Mouse (Mus musculus): ENCODE measurements around the gene Afap1l2. TPM values are rescaled to one million over a fixed set of nuclear protein-coding genes. Genes with fewer than 3 reads are reported as not detected.

Afap1l2 gene
- polyA plus RNA-seq, 1 experiment = 17.3 TPM

GRCm38 (mm10) chr19:57049592-57050090 is 41.6 kb upstream of the Afap1l2 start:
- H3K27me3 ChIP-seq (ENCODE audit: control insufficient read depth, insufficient read depth, low read length, poor library complexity, severe bottlenecking) = no peaks in the 10 kb centered on the region
- TF ChIP-seq EP300 (IDR thresholded peaks at IDR 0.05; ENCODE audit: insufficient read depth, low read depth, low read length) = no peak
- no peak for TF ChIP-seq POLR2A (IDR thresholded peaks at IDR 0.05; ENCODE audit: insufficient read depth, low read length)
- TF ChIP-seq CTCF (IDR thresholded peaks at IDR 0.05; ENCODE audit: low read depth, low read length) = no peak
- no peaks in the 10 kb centered on the region for H3K9me3 ChIP-seq (replicated peaks; ENCODE audit: control insufficient read depth, insufficient read depth, low read length, poor library complexity, severe bottlenecking)
- H3K9ac ChIP-seq (ENCODE audit: low read depth, poor library complexity, severe bottlenecking) = no peak overlapping the region
- no peak overlapping the region for H3K27ac ChIP-seq (ENCODE audit: insufficient read depth, low read length)
- H3K4me3 ChIP-seq (ENCODE audit: low read depth, low read length) = no peak overlapping the region
- H3K36me3 ChIP-seq (ENCODE audit: control insufficient read depth, insufficient read depth, low read length, poor library complexity, severe bottlenecking) = no peaks in the 10 kb centered on the region
- no peaks in the 10 kb centered on the region for H3K4me1 ChIP-seq (ENCODE audit: control insufficient read depth, insufficient read depth, low read length)

DNA sequence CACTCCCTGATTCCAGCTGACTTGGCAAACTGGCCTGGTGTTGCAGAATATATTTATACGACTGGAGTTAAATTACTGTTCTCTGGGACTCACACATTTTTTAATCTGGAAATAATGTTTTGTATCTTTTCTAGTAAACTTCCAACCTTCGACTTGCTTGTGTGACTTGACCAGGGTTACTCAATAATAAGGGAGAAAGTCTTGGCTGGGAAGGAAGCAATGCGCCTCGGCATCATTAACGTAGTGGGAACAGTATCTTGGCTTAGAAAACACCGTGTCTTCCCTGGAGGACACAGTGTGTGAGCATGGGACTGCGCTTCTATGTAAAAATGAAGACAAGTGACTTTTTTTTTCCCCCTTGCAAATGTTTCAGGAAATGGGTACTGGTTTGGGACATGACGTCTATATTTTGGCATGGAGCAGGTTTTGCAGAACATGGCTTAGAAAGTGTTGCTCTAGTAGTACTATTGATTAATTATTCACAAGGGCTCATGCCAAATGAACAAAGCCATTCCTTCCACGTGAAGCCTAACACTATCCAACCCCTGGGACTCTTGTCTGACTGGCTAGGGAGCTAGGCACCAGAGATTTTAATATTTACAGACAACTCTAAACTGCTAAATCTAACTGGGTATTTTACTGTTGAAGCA is 39.8 kb upstream of the Afap1l2 start:
- Histone ChIP-seq H3K36me3 (ENCODE audit: control insufficient read depth, insufficient read depth, low read length, poor library complexity, severe bottlenecking) (no peaks in the 10 kb centered on the region), H3K4me3 (ENCODE audit: low read depth, low read length) (no peak overlapping the region), H3K9ac (ENCODE audit: low read depth, poor library complexity, severe bottlenecking) (no peak overlapping the region), H3K27ac (ENCODE audit: insufficient read depth, low read length) (no peak overlapping the region), H3K4me1 (ENCODE audit: control insufficient read depth, insufficient read depth, low read length) (no peaks in the 10 kb centered on the region), H3K27me3 (ENCODE audit: control insufficient read depth, insufficient read depth, low read length, poor library complexity, severe bottlenecking) (no peaks in the 10 kb centered on the region), H3K9me3 (replicated peaks; ENCODE audit: control insufficient read depth, insufficient read depth, low read length, poor library complexity, severe bottlenecking) (no peaks in the 10 kb centered on the region)
- TF ChIP-seq CTCF (IDR thresholded peaks at IDR 0.05; ENCODE audit: low read depth, low read length) = no peak
- no peak for TF ChIP-seq EP300 (IDR thresholded peaks at IDR 0.05; ENCODE audit: insufficient read depth, low read depth, low read length)
- no peak for TF ChIP-seq POLR2A (IDR thresholded peaks at IDR 0.05; ENCODE audit: insufficient read depth, low read length)

GRCm38 (mm10) chr19:57039258-57039657 is 31.2 kb upstream of the Afap1l2 start:
- no peak overlapping the region for H3K4me3 ChIP-seq (ENCODE audit: low read depth, low read length)
- H3K36me3 ChIP-seq (ENCODE audit: control insufficient read depth, insufficient read depth, low read length, poor library complexity, severe bottlenecking) = no peaks in the 10 kb centered on the region
- no peaks in the 10 kb centered on the region for H3K27me3 ChIP-seq (ENCODE audit: control insufficient read depth, insufficient read depth, low read length, poor library complexity, severe bottlenecking)
- H3K9me3 ChIP-seq (replicated peaks; ENCODE audit: control insufficient read depth, insufficient read depth, low read length, poor library complexity, severe bottlenecking) = no peaks in the 10 kb centered on the region
- TF ChIP-seq CTCF (IDR thresholded peaks at IDR 0.05; ENCODE audit: low read depth, low read length) (peak; percentile 32), EP300 (IDR thresholded peaks at IDR 0.05; ENCODE audit: insufficient read depth, low read depth, low read length) (no peak), POLR2A (IDR thresholded peaks at IDR 0.05; ENCODE audit: insufficient read depth, low read length) (no peak)
- H3K4me1 ChIP-seq (ENCODE audit: control insufficient read depth, insufficient read depth, low read length) = no peaks in the 10 kb centered on the region
- H3K27ac ChIP-seq (ENCODE audit: insufficient read depth, low read length) = no peak overlapping the region
- H3K9ac ChIP-seq (ENCODE audit: low read depth, poor library complexity, severe bottlenecking) = no peak overlapping the region

DNA sequence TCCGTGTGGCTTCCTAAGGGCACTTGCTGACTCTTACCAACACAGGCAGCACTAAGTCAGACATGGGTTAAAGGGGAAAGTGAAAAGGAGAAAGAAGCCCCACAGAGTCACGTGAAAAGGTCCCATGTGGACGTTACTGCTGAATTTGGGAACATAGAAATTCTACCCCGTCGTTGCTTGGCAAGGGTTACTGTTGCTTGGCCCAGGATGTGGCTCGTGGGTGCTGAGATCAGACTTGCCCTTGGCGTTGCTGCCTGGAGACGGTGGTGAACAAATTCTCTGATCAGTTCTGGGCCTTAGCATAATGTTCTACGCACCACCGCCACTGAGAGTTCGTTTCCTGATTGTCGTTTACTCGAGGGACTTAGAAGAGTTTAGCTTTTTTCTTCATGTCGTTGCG is 28.8 kb upstream of the Afap1l2 start:
- TF ChIP-seq EP300 (IDR thresholded peaks at IDR 0.05; ENCODE audit: insufficient read depth, low read depth, low read length) (no peak), POLR2A (IDR thresholded peaks at IDR 0.05; ENCODE audit: insufficient read depth, low read length) (no peak), CTCF (IDR thresholded peaks at IDR 0.05; ENCODE audit: low read depth, low read length) (no peak)
- Histone ChIP-seq H3K4me3 (ENCODE audit: low read depth, low read length) (no peak overlapping the region), H3K9me3 (replicated peaks; ENCODE audit: control insufficient read depth, insufficient read depth, low read length, poor library complexity, severe bottlenecking) (no peaks in the 10 kb centered on the region), H3K36me3 (ENCODE audit: control insufficient read depth, insufficient read depth, low read length, poor library complexity, severe bottlenecking) (no peaks in the 10 kb centered on the region), H3K27me3 (ENCODE audit: control insufficient read depth, insufficient read depth, low read length, poor library complexity, severe bottlenecking) (no peaks in the 10 kb centered on the region), H3K4me1 (ENCODE audit: control insufficient read depth, insufficient read depth, low read length) (no peaks in the 10 kb centered on the region), H3K9ac (ENCODE audit: low read depth, poor library complexity, severe bottlenecking) (no peak overlapping the region), H3K27ac (ENCODE audit: insufficient read depth, low read length) (no peak overlapping the region)

DNA sequence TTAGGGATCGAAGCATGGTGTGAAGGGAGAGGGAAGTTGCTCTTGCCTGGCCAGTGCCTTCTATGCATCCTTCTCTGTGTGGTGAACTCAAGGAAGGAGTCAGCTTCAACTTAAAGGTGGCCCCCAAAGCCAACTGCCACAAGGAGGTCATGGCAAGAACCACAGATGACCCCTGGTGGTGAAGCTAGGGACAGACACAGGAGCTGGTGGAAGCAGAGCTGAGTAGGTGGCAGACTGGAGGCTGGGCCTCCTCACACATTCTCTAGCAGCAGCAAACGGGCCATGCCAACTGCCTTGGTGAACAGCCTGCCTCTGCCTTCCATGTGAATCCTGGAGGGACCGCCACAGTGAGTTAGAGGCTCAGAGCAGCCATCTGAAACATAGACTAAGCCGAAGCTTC is 23.6 kb upstream of the Afap1l2 start:
- Histone ChIP-seq H3K9me3 (replicated peaks; ENCODE audit: control insufficient read depth, insufficient read depth, low read length, poor library complexity, severe bottlenecking) (no peaks in the 10 kb centered on the region), H3K27ac (ENCODE audit: insufficient read depth, low read length) (no peak overlapping the region), H3K4me3 (ENCODE audit: low read depth, low read length) (no peak overlapping the region), H3K27me3 (ENCODE audit: control insufficient read depth, insufficient read depth, low read length, poor library complexity, severe bottlenecking) (no peaks in the 10 kb centered on the region), H3K9ac (ENCODE audit: low read depth, poor library complexity, severe bottlenecking) (no peak overlapping the region), H3K4me1 (ENCODE audit: control insufficient read depth, insufficient read depth, low read length) (peaks cover 4% of the 10 kb centered on the region), H3K36me3 (ENCODE audit: control insufficient read depth, insufficient read depth, low read length, poor library complexity, severe bottlenecking) (no peaks in the 10 kb centered on the region)
- no peak for TF ChIP-seq EP300 (IDR thresholded peaks at IDR 0.05; ENCODE audit: insufficient read depth, low read depth, low read length)
- TF ChIP-seq POLR2A (IDR thresholded peaks at IDR 0.05; ENCODE audit: insufficient read depth, low read length) = no peak
- TF ChIP-seq CTCF (IDR thresholded peaks at IDR 0.05; ENCODE audit: low read depth, low read length) = peak; percentile 76

DNA sequence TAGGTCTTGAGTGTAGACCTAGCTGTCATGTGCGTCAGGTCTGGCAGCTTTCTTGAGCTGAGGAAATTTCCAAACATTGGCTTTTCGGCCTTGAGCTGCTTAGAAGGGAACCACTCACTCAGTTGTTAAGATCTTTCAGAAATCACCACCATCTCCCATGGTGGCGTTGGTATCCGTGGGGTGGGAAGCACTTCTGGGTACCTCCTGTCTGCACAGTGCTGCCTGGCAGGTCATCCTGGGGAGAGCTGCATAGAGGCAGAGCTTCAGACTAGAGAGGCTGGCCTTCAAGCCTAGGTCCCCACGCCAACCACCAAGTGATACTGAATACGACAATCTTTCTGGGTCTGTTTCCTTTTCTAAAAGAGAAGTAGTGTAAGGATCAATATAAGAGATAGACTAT is 21.4 kb upstream of the Afap1l2 start:
- Histone ChIP-seq H3K4me3 (ENCODE audit: low read depth, low read length) (no peak overlapping the region), H3K9me3 (replicated peaks; ENCODE audit: control insufficient read depth, insufficient read depth, low read length, poor library complexity, severe bottlenecking) (no peaks in the 10 kb centered on the region), H3K4me1 (ENCODE audit: control insufficient read depth, insufficient read depth, low read length) (peaks cover 4% of the 10 kb centered on the region), H3K9ac (ENCODE audit: low read depth, poor library complexity, severe bottlenecking) (no peak overlapping the region), H3K27ac (ENCODE audit: insufficient read depth, low read length) (no peak overlapping the region), H3K27me3 (ENCODE audit: control insufficient read depth, insufficient read depth, low read length, poor library complexity, severe bottlenecking) (no peaks in the 10 kb centered on the region), H3K36me3 (ENCODE audit: control insufficient read depth, insufficient read depth, low read length, poor library complexity, severe bottlenecking) (no peaks in the 10 kb centered on the region)
- TF ChIP-seq CTCF (IDR thresholded peaks at IDR 0.05; ENCODE audit: low read depth, low read length) (no peak), POLR2A (IDR thresholded peaks at IDR 0.05; ENCODE audit: insufficient read depth, low read length) (no peak), EP300 (IDR thresholded peaks at IDR 0.05; ENCODE audit: insufficient read depth, low read depth, low read length) (no peak)

Data from ES-Bruce4 (cell line).